Mouse (Mus musculus) adrenal gland, adult 8-10 months (tissue): ENCODE results near the gene 7420426K07Rik. TPM values are rescaled to one million over a fixed set of nuclear protein-coding genes. Genes with fewer than 3 reads are reported as not detected.

Source experiments
- DNase-seq: peaks from one replicate; pipeline ENCODE4 v3.0.0; 2022
- total RNA-seq, 4 experiments: library from RNA; stranded (reverse); gene quantifications; 2 replicates each; pipeline ENCODE4 v1.2.4; 2022

The 7420426K07Rik gene
- not detected for total RNA-seq

GRCm38 (mm10) chr9:98902819-98903218, at the start of gene 7420426K07Rik:
7420426K07Rik (plus strand) TSS chr9:98903119.
- no peak for DNase-seq

GRCm38 (mm10) chr9:98856210-98856609, 46.7 kb upstream of the 7420426K07Rik start, which contains the start of gene Prr23a2:
Prr23a2 (plus strand) TSS chr9:98856494.
- no peak for DNase-seq

DNA sequence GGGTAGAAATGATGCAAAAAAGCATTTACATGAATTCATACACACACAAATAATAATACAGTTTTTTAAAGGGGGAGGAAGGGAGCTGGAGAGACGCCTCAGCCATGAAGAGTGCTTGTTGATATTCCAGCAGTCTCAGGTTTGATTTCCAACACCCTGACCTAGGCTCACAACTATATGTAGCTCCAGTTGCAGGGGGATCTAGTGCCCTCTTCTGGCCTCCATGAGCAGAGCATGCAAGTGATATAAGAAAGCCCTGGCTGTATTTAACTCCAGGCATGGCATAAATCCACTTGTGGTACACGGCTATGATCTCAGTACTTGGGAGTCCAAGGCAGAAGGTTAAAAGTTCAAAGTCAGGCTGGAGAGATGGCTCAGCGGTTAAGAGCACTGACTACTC, 39.5 kb upstream of the 7420426K07Rik start:
- no peak for DNase-seq

DNA sequence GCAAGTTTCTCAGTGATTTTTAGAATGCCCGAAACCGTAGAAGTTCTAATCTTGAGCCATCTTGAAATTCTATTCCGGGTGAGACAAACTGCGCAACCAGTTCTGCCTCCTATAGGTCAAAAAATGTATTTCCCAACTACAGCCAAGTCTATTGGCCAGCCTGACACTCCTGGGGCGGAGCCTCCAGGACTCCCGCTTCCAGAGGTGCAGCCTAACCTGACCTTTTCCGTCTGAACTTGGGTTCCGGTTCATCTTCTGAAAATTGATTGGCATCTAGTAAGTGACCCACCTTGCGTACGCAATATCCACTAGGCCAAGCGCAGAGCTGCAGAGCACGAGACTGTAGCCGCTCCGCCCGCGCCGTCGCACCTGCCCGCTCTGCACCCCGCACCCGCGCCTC, 38.3 kb upstream of the 7420426K07Rik start, which contains the start of gene Prr23a3:
TSS of gene Prr23a3 (plus strand) at position 197 of the 400 bp plus-strand sequence.
- no peak for DNase-seq

DNA sequence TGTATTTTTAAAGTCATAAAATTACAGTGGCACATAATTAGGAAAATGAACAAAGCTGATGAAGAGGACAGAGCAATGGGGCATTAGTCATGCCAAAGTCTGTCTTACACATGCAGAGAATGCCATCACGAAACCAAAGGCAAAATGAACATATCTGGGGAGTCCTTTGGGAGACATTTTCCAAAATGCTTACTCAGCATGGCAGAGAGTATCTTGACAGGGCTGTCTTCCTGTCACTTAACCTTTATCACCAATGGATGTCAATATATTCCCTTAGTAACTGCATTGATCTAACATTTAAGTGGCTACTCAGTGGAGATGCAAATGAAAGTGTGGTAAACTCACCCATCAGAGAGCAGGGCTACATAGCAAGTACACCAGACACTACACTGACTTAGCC, 1.4 kb upstream of the 7420426K07Rik start:
- DNase-seq = no peak

- no peak for DNase-seq
Observed at GRCm38 (mm10) chr9:98920629-98921523, 18.0 kb downstream of the 7420426K07Rik start.

DNA sequence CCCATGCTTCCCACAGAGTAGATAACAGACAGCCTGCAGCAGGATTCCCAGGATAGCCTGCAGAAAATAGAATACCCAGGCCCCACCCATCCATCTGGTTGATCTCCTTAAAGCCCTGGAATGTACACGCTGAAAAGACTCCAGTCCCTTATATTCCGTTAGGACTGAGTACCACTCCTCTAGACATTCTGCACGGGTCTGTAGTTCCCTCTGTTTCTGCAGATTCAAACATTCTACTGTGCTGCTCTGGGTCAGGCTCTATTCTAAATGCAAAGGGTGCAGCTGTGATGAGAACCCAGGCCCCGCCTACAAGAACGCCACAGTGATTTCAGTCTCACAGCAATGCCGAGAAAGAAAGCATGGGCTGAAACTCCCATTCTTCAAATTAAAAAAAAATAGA, 20.2 kb downstream of the 7420426K07Rik start:
- DNase-seq = no peak

DNA sequence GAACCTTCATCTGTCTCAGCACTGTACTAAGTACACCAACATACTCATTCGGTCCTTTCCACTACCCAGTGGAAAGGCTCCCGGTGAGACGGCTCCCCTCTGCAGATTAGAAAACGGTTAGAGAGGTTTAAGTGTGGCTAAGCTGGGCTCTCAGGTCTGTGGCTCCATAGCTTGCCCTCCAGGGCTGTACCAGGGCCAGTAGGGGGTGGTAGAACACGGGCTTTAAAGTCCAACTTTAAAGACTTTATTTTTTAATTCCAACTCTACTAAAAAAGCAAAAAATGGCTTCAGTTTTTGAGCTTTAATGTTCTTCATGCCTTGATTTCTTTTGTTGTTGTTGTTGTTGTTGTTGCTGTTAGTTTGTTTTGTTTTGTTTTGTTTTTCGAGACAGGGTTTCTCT, 21.3 kb downstream of the 7420426K07Rik start:
- DNase-seq = no peak

GRCm38 (mm10) chr9:98929496-98929895, 26.6 kb downstream of the 7420426K07Rik start:
- no peak for DNase-seq

GRCm38 (mm10) chr9:98932931-98933330, 30.0 kb downstream of the 7420426K07Rik start:
- no peak for DNase-seq

- no peak for DNase-seq
Observed at GRCm38 (mm10) chr9:98935190-98935909, 32.4 kb downstream of the 7420426K07Rik start.

DNA sequence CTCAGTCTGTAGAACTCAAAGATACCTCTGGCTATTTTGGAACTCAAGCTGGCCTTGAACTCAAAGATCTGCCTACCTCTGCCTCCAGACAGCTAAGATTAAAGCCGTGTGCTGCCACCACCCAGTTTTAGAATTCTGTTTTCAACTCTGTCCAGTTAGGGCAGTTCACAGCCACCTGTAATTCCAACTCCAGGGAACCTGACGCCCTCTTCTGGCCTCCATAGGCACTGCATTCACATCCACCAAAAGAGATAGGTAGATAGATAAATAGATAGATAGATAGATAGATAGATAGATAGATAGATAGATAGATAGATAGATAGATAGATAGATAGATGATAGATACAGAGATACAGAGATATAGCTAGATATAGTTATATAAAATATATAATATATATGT, 36.4 kb downstream of the 7420426K07Rik start:
- no peak for DNase-seq

DNA sequence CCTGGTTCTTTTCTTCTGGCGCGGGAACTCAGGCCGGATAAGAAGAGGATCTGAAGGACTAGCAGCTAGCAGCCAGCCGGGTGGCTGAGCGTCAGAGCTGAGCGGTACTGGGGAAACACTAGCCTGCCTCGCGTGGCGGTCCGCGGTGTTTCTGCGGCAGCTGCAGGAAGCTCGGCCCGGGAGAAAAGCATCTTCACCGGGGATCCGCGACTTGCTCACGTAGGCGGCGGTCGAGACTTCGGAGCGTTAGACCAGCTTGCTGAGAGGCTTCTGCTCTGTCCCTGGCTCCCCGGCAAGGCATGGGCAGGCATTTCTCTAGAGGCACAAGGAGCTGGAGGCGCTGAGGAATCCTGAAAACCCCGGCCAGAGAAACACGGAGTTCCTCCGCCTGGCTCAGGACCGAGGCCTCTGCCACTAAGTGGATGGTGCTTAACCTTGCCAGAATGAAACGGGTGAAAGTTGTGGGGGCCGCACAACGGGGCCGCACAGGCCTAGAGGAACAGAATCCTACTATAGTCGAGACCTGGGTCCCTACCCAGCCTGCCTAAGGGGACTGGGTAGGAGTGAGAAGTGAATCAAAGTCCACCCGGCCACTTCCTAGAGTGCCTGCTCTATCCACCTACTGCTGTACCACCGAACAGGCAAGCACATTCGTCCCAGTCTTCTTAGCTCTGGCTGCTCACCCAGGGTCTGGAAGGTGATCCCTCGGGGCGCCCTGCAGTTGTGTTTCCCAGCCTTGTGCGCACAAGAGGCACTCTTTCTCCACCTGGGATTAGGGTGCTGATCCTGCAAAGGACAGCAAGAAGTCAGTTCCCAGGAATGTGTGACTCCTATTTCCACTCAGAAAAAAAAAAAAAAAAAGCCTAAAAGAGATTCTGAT, 49.5 kb downstream of the 7420426K07Rik start:
- no peak for DNase-seq

DNA sequence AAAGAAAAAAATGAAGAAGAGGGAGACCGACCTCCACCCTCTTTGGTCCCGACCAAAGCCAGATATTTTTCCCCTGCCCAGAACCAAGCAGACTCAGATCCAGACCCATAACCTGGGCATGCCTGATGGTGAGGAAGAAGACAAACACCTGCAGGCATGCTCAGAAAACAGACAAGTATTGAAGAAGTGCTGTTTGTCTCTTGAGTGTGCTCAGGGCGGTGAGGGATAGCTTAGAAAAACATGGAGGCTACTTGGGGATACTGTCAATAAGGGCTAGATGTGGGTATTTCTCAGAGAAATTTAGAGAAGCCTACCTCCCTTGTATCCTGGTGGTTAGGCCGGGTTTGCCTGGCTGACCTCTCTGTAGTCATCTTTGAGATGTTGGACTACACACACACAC, 50.4 kb downstream of the 7420426K07Rik start:
- DNase-seq = no peak

- DNase-seq = no peak
Observed at GRCm38 (mm10) chr9:98953830-98954229, 50.9 kb downstream of the 7420426K07Rik start.

Other genes starting within 250 kb of the 7420426K07Rik start
- not detected for gene Prr23a1, start 60.6 kb upstream of the 7420426K07Rik start, total RNA-seq
- not detected for gene Prr23a2, start 46.6 kb upstream of the 7420426K07Rik start, total RNA-seq
- not detected for gene Prr23a3, start 38.4 kb upstream of the 7420426K07Rik start, total RNA-seq
- gene Foxl2, start 52.2 kb downstream of the 7420426K07Rik start, total RNA-seq = 1 to 10 TPM in 2 of 4 experiments, not detected in 2; 3.0 to 3.5 TPM
- gene Faim, start 83.3 kb downstream of the 7420426K07Rik start, total RNA-seq = 10 to 100 TPM; 17.6 to 23.5 (median 20.7) TPM
- not detected for gene Gm1123, start 132.6 kb downstream of the 7420426K07Rik start, total RNA-seq
- 10 to 100 TPM; 18.7 to 22.3 (median 19.9) TPM for gene Pik3cb, start 237.5 kb downstream of the 7420426K07Rik start, total RNA-seq